Mouse (Mus musculus): ENCODE results near the gene Gm7102. TPM values are rescaled to one million over a fixed set of nuclear protein-coding genes. Genes with fewer than 3 reads are reported as not detected.
"Not testable (repeated sequence)": the region's sequence is repeated elsewhere in the genome, so short reads cannot be mapped to it uniquely, and the experiment has no call there.

Gm7102 gene
- under 1 TPM; 0.22 to 0.26 TPM for total RNA-seq (2021)

GRCm38 (mm10) chr19:61175756-61176324, at the start of gene Gm7102:
TSS of gene Gm7102 (minus strand) at chr19:61176309.
- DNase-seq: peak; percentile 3 to 7
- intact Hi-C loops (cut with DNase I): no loop called here

- intact Hi-C loops (cut with DNase I): loop anchor here (2.0 to 10.0 kb wide), 2 partner anchors 26 to 340 kb away; partner anchors contain the start of gene Grk5
- peak in 1 of 2 experiments; percentile 3 for DNase-seq
Observed at GRCm38 (mm10) chr19:61224678-61225525, 48.8 kb upstream of the Gm7102 start.

- intact Hi-C loops (cut with DNase I): loop anchor here (2.0 to 10.0 kb wide), 2 partner anchors 25 to 339 kb away; partner anchors contain the start of gene Grk5
- no peak for DNase-seq
Observed at GRCm38 (mm10) chr19:61223706-61224328, 47.7 kb upstream of the Gm7102 start.

GRCm38 (mm10) chr19:61207506-61207905, 31.4 kb upstream of the Gm7102 start:
- intact Hi-C loops (cut with DNase I); DNase-seq: not testable (repeated sequence)

- intact Hi-C loops (cut with DNase I): loop anchor here (1.0 to 2.0 kb wide), 2 partner anchors 25 to 66 kb away; no protein-coding TSS in a partner anchor
- peak; percentile 56 to 60 for DNase-seq
Observed at GRCm38 (mm10) chr19:61199836-61200235, 23.7 kb upstream of the Gm7102 start.

- DNase-seq: peak; percentile 92 to 94
- intact Hi-C loops (cut with DNase I): loop anchor here (1.0 to 2.0 kb wide), 2 partner anchors 25 to 67 kb away; no protein-coding TSS in a partner anchor
Observed at GRCm38 (mm10) chr19:61199316-61199715, 23.2 kb upstream of the Gm7102 start.

- DNase-seq; intact Hi-C loops (cut with DNase I): not testable (repeated sequence)
Observed at GRCm38 (mm10) chr19:61183590-61183989, 7.5 kb upstream of the Gm7102 start, which contains the start of gene Gm6020. TSS of gene Gm6020 (plus strand) at chr19:61183890.

GRCm38 (mm10) chr19:61151701-61152420, 24.2 kb downstream of the Gm7102 start:
- intact Hi-C loops (cut with DNase I): no loop called here
- DNase-seq: peak in 1 of 2 experiments; percentile 5

- peak in 1 of 2 experiments; percentile 15 for DNase-seq
- intact Hi-C loops (cut with DNase I): no loop called here
Observed at GRCm38 (mm10) chr19:61151372-61151700, 24.8 kb downstream of the Gm7102 start.

- no peak for DNase-seq
- intact Hi-C loops (cut with DNase I): no loop called here
Observed at GRCm38 (mm10) chr19:61141299-61141698, 34.8 kb downstream of the Gm7102 start.

GRCm38 (mm10) chr19:61140342-61141206, 35.5 kb downstream of the Gm7102 start, which contains the start of gene Zfp950:
TSS of gene Zfp950 (minus strand) at chr19:61140840.
- DNase-seq: peak; percentile 92

GRCm38 (mm10) chr19:61138655-61139054, 37.5 kb downstream of the Gm7102 start:
- DNase-seq: no peak
- intact Hi-C loops (cut with DNase I): no loop called here

More at GRCm38 (mm10) chr19:61140342-61141206, 35.5 kb downstream of the Gm7102 start, which contains the start of gene Zfp950:
- intact Hi-C loops (cut with DNase I): no loop called here

GRCm38 (mm10) chr19:61131096-61131495, 45.0 kb downstream of the Gm7102 start:
- intact Hi-C loops (cut with DNase I): no loop called here
- no peak for DNase-seq

Other genes starting within 250 kb of the Gm7102 start
- gene Zfp950, start 35.5 kb downstream of the Gm7102 start, total RNA-seq (2021): 10 to 100 TPM in 1 of 2 experiments, 1 to 10 TPM in 1; 8.5 to 19.5 TPM
- not detected for gene Gm6020, start 7.6 kb upstream of the Gm7102 start, total RNA-seq (2021)
- gene Csf2ra, start 52.1 kb upstream of the Gm7102 start, total RNA-seq (2021): 1 to 10 TPM; 8.9 to 9.7 TPM
- gene Gm21060, start 120.8 kb upstream of the Gm7102 start, total RNA-seq (2021): not detected

Measured in heart, postnatal 10 days (tissue).